ENCODE assay signal across 9 mouse cellular contexts in the genomic region with DNA sequence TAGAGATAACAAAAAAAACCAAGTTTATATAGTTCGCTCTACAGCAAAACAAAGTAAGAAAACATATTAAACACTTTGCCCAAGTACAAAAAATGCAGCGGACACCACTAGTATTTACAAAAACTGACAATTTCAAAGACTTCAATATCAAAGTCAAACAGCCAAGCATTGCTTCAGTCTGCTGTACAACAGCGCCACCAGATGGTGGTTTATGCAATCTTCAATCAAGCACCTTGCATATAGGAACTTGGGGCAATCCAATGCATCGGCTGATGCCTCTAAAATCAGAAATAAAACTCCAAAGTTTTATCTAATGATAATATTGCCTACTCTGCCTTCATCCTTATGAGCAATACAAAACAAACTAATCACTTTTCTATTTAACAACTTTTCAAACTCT. TPM values are rescaled to one million over a fixed set of nuclear protein-coding genes. Genes with fewer than 3 reads are reported as not detected.
A peak's percentile ranks its signal among the peaks of the same experiment; 100 is the strongest.
DNase-seq lines count a peak whose midpoint lies in the region; ATAC-seq and TF ChIP-seq lines count a peak whose summit lies in the region.
"Had no signal": no experiment of that assay in that cellular context is flagged by ENCODE, and none has a peak within 500 bp of the region (broad histone marks: within the 10 kb centered on the region; RNA-seq: fewer than 3 reads in every experiment).

No protein-coding gene starts in this region.

- peak; percentile 46 for TF ChIP-seq CTCF in G1E (IDR thresholded peaks at IDR 0.05; ENCODE audit: low read depth, low read length)

- DNase-seq in kidney, adult 18-20 months = peak; percentile 14
- DNase-seq in kidney, adult 11 months = no peak
- peak; percentile 3 for DNase-seq in G1E (ENCODE audit: low spot score)
- peak; percentile 47 for DNase-seq in c-Kit-positive CD71-negative TER-119-negative erythroid progenitor cells, embryonic 14.5 days (ENCODE audit: low read depth)
- peak; percentile 20 to 52 for DNase-seq in frontal cortex, postnatal 36 days (ENCODE audit: low spot score in 2 of 2)
- peak; percentile 43 to 59 for DNase-seq in left cerebral cortex, adult 18-20 months (ENCODE audit: low spot score in 2 of 2)
- DNase-seq in natural killer cell, adult 2 months (ENCODE audit: low spot score in 2 of 2) = peak; percentile 2 to 12

- H3K9me3 ChIP-seq in G1E (replicated peaks) = no peaks in the 10 kb centered on the region
- H3K9me3 ChIP-seq: midbrain, embryonic 12.5 days had no signal

- no peak overlapping the region for H3K4me3 ChIP-seq in G1E (ENCODE audit: low read depth, low read length)
- H3K4me3 ChIP-seq: midbrain, embryonic 12.5 days had no signal

- H3K4me1 ChIP-seq in G1E (ENCODE audit: insufficient read depth, low read depth, low read length) = no peaks in the 10 kb centered on the region
- H3K4me1 ChIP-seq: midbrain, embryonic 12.5 days had no signal

- peaks cover 35% of the 10 kb centered on the region for H3K36me3 ChIP-seq in G1E (replicated peaks)

- peak; percentile 49 for ATAC-seq in G1E (ENCODE audit: extremely low read depth, insufficient number of reproducible peaks, low FRiP score, poor library complexity, severe bottlenecking)
- ATAC-seq in inflammation-experienced regulatory T-cells, adult 6 months = no peak

- H3K27me3 ChIP-seq in G1E (ENCODE audit: insufficient read depth, low read length) = no peaks in the 10 kb centered on the region
- H3K27me3 ChIP-seq: midbrain, embryonic 12.5 days had no signal

RNA-seq across cellular contexts. Expression of a gene that starts 38.7 kb away (rescaled TPM):
- total RNA-seq in G1E (2014; fragmentation: Nextera tagmentation) (not detected in 2 replicates), G1E (2017) (0.81 TPM in 1 of 2 replicates, not detected in the other)
- polyA plus RNA-seq in G1E (2012) = not detected in 2 replicates
- total RNA-seq in left cerebral cortex, adult 18-20 months (2021) = not detected
- polyA plus RNA-seq in inflammation-experienced regulatory T-cells, adult 6 months (2017; shearing (Covaris generic)) = not detected

RNA-seq across cellular contexts. Expression of a gene that starts 39.0 kb away (rescaled TPM):
- 44.6 and 47.1 TPM in 2 replicates for total RNA-seq in G1E (2014; fragmentation: Nextera tagmentation)
- 43.6 and 44.4 TPM in 2 replicates for total RNA-seq in G1E (2017)
- 4.7 and 5.2 TPM in 2 replicates for polyA plus RNA-seq in G1E (2012)
- 10 to 100 TPM in 1 of 2 experiments, 1 to 10 TPM in 1; 9.9 to 10.5 TPM for total RNA-seq in left cerebral cortex, adult 18-20 months (2021)
- 1 to 10 TPM; 4.8 to 7.4 (median 5.8) TPM for polyA plus RNA-seq in inflammation-experienced regulatory T-cells, adult 6 months (2017; shearing (Covaris generic))
